9 mouse cellular contexts compared by ENCODE assay signal in genomic region chr10:61751534-61752219, GRCm38 (mm10). TPM values are rescaled to one million over a fixed set of nuclear protein-coding genes. Genes with fewer than 3 reads are reported as not detected.
DNase-seq lines count a peak whose midpoint lies in the region; ATAC-seq and TF ChIP-seq lines count a peak whose summit lies in the region.
"Had no signal": no experiment of that assay in that cellular context is flagged by ENCODE, and none has a peak within 500 bp of the region (broad histone marks: within the 10 kb centered on the region; RNA-seq: fewer than 3 reads in every experiment).

No protein-coding gene starts in this region.

- TF ChIP-seq CTCF in midbrain, postnatal 0 days (IDR thresholded peaks at IDR 0.05), result no peak

- no peaks in the 10 kb centered on the region for H3K4me1 ChIP-seq in liver, embryonic 12.5 days
- no peaks in the 10 kb centered on the region for H3K4me1 ChIP-seq in midbrain, postnatal 0 days (ENCODE audit: insufficient read depth, low read length)

- peaks cover 7% of the 10 kb centered on the region for H3K36me3 ChIP-seq in liver, embryonic 12.5 days
- H3K36me3 ChIP-seq in midbrain, postnatal 0 days (ENCODE audit: insufficient read depth, low read length), result peaks cover 55% of the 10 kb centered on the region

- no peak overlapping the region for H3K4me2 ChIP-seq in liver, embryonic 12.5 days
- H3K4me2 ChIP-seq in midbrain, postnatal 0 days (ENCODE audit: low read depth, low read length, poor library complexity, severe bottlenecking), result no peak overlapping the region

- no peak overlapping the region for H3K9ac ChIP-seq in liver, embryonic 12.5 days
- no peak overlapping the region for H3K9ac ChIP-seq in midbrain, postnatal 0 days (replicated peaks; ENCODE audit: low read length, poor library complexity, severe bottlenecking)

- 46% methylated on average over 20 of the region's 20 CpGs for WGBS in liver, embryonic 12.5 days (ENCODE audit: insufficient replicate concordance)
- 79% methylated on average over 20 of the region's 20 CpGs for WGBS in midbrain, postnatal 0 days

- no peaks in the 10 kb centered on the region for H3K9me3 ChIP-seq in liver, embryonic 12.5 days (replicated peaks)
- no peaks in the 10 kb centered on the region for H3K9me3 ChIP-seq in midbrain, postnatal 0 days (ENCODE audit: low read length)

- peak; percentile 88 for ATAC-seq in granulocyte monocyte progenitor cell, adult 5-6 weeks (replicated peaks; ENCODE audit: poor library complexity, severe bottlenecking)
- peak; percentile 18; the same call in 1 of the 2 replicates for ATAC-seq in liver, embryonic 12.5 days
- no peak for ATAC-seq in midbrain, postnatal 0 days (ENCODE audit: low FRiP score)

- no peak overlapping the region for H3K4me3 ChIP-seq in liver, embryonic 12.5 days
- no peak overlapping the region for H3K4me3 ChIP-seq in midbrain, postnatal 0 days (ENCODE audit: low read depth, low read length)

- H3K27me3 ChIP-seq in liver, embryonic 12.5 days (replicated peaks), result no peaks in the 10 kb centered on the region
- no peaks in the 10 kb centered on the region for H3K27me3 ChIP-seq in midbrain, postnatal 0 days (ENCODE audit: insufficient read depth, low read length)

- no peak overlapping the region for H3K27ac ChIP-seq in liver, embryonic 12.5 days
- no peak overlapping the region for H3K27ac ChIP-seq in midbrain, postnatal 0 days (ENCODE audit: low read depth, low read length)

- DNase-seq in right cerebral cortex, postnatal 14 days, result peak; percentile 39
- DNase-seq in right cerebral cortex, adult 18-20 months, result no peak
- DNase-seq in testis, postnatal 14 days (ENCODE audit: low spot score), result peak; percentile 37
- no peak for DNase-seq in cerebellum, adult 11-12 months
- no peak for DNase-seq in midbrain, postnatal 0 days (ENCODE audit: low spot score)
- DNase-seq in gastrocnemius, adult 18-20 months (ENCODE audit: low spot score), result no peak
- DNase-seq: embryo, embryonic 11 days had no signal

RNA-seq across cellular contexts. Expression of gene H2afy2, which starts 32.3 kb away (rescaled TPM):
- total RNA-seq in granulocyte monocyte progenitor cell, adult 5-6 weeks (2014; fragmentation: Nextera tagmentation), result 1.9 and 2.5 TPM in 2 replicates
- total RNA-seq in granulocyte monocyte progenitor cell, adult 5-6 weeks (2017), result 1.1 and 1.6 TPM in 2 replicates
- polyA plus RNA-seq in liver, embryonic 12.5 days (2016; fragmentation: Nextera tagmentation; extraction: Ambion mirVana), result 17.3 and 19.4 TPM in 2 replicates
- 116 and 123 TPM in 2 replicates for total RNA-seq in midbrain, postnatal 0 days (2014; rRNA removed)
- 185 and 206 TPM in 2 replicates for polyA plus RNA-seq in midbrain, postnatal 0 days (2015; fragmentation: Nextera tagmentation; extraction: Ambion mirVana)
- total RNA-seq in gastrocnemius, adult 18-20 months (2021), result under 1 TPM; 0.71 to 0.83 TPM

RNA-seq across cellular contexts. Expression of gene Aifm2, which starts 36.6 kb away (rescaled TPM):
- 5.0 and 9.0 TPM in 2 replicates for total RNA-seq in granulocyte monocyte progenitor cell, adult 5-6 weeks (2014; fragmentation: Nextera tagmentation)
- 6.5 and 6.6 TPM in 2 replicates for total RNA-seq in granulocyte monocyte progenitor cell, adult 5-6 weeks (2017)
- polyA plus RNA-seq in liver, embryonic 12.5 days (2016; fragmentation: Nextera tagmentation; extraction: Ambion mirVana), result 3.3 and 4.2 TPM in 2 replicates
- total RNA-seq in midbrain, postnatal 0 days (2014; rRNA removed), result 21.4 and 27.4 TPM in 2 replicates
- 18.6 and 19.2 TPM in 2 replicates for polyA plus RNA-seq in midbrain, postnatal 0 days (2015; fragmentation: Nextera tagmentation; extraction: Ambion mirVana)
- total RNA-seq in gastrocnemius, adult 18-20 months (2021), result 10 to 100 TPM; 12.4 to 15.2 TPM

RNA-seq across cellular contexts. Expression of gene Tysnd1, which starts 56.4 kb away (rescaled TPM):
- 14.7 and 19.2 TPM in 2 replicates for total RNA-seq in granulocyte monocyte progenitor cell, adult 5-6 weeks (2014; fragmentation: Nextera tagmentation)
- total RNA-seq in granulocyte monocyte progenitor cell, adult 5-6 weeks (2017), result 20.3 and 24.8 TPM in 2 replicates
- 38.9 and 41.5 TPM in 2 replicates for polyA plus RNA-seq in liver, embryonic 12.5 days (2016; fragmentation: Nextera tagmentation; extraction: Ambion mirVana)
- 59.9 and 76.1 TPM in 2 replicates for total RNA-seq in midbrain, postnatal 0 days (2014; rRNA removed)
- 28.5 and 28.8 TPM in 2 replicates for polyA plus RNA-seq in midbrain, postnatal 0 days (2015; fragmentation: Nextera tagmentation; extraction: Ambion mirVana)
- total RNA-seq in gastrocnemius, adult 18-20 months (2021), result 10 to 100 TPM; 13.0 to 15.1 TPM

Comparison
In these comparisons a context has a peak if more than half of its experiments do, and no peak if none do; other contexts are left out.
1. DNase-seq: peak in right cerebral cortex, postnatal 14 days (single experiment) and testis, postnatal 14 days (single experiment); none in right cerebral cortex, adult 18-20 months (single experiment), cerebellum, adult 11-12 months (single experiment), midbrain, postnatal 0 days (single experiment) and gastrocnemius, adult 18-20 months (single experiment).
2. RNA of gene H2afy2, which starts 32.3 kb away (total RNA-seq): 116 to 123 TPM in midbrain, postnatal 0 days; 1.1 to 2.5 TPM in granulocyte monocyte progenitor cell, adult 5-6 weeks and 0.71 to 0.83 TPM in gastrocnemius, adult 18-20 months; every median in the first group is over 10 times any median in the second.